Mouse (Mus musculus) lung, postnatal 0 days (tissue): Measurements from ENCODE around the gene Ptgis. TPM values are rescaled to one million over a fixed set of nuclear protein-coding genes. Genes with fewer than 3 reads are reported as not detected.
A peak's percentile ranks its signal among the peaks of the same experiment; 100 is the strongest.

Experiments used
- ATAC-seq: fragments of 200-750 bp; cut with Nextera tagmentation; 2 replicates; pipeline ENCODE4 v1.8.0; 2017; ENCODE audit warnings: moderate library complexity
- DNase-seq: peaks from one replicate; pipeline ENCODE4 v3.0.0-alpha.2; 2016; ENCODE audit warnings: low spot score
- H3K27ac ChIP-seq: fragments of 300-500 bp; sonication (generic); 2 replicates; pipeline ENCODE4 v1.5.1; 2014; ENCODE audit warnings: antibody characterized with exemption, mild to moderate bottlenecking, low read length, mixed read lengths
- H3K27me3 ChIP-seq: fragments of 300-500 bp; sonication (generic); replicated peaks from 2 replicates; pipeline ENCODE4 v1.6.1; 2014; ENCODE audit warnings: low read length, mixed read lengths; ENCODE audit not compliant: insufficient read depth
- H3K36me3 ChIP-seq: fragments of 300-500 bp; sonication (generic); 2 replicates; pipeline ENCODE4 v1.6.1; 2014; ENCODE audit warnings: low read length, mixed read lengths; ENCODE audit not compliant: insufficient read depth
- H3K4me1 ChIP-seq: fragments of 300-500 bp; sonication (generic); 2 replicates; pipeline ENCODE4 v1.6.1; 2014; ENCODE audit warnings: antibody characterized with exemption, low read depth, low read length, mixed read lengths; ENCODE audit not compliant: insufficient read depth
- H3K4me2 ChIP-seq: fragments of 300-500 bp; sonication (generic); replicated peaks from 2 replicates; pipeline ENCODE4 v1.6.1; 2014; ENCODE audit warnings: low read depth, mild to moderate bottlenecking, low read length, moderate library complexity, mixed read lengths
- H3K4me3 ChIP-seq: fragments of 300-500 bp; sonication (generic); 2 replicates; pipeline ENCODE4 v1.5.1; 2014; ENCODE audit warnings: low read depth, low read length
- H3K9ac ChIP-seq: fragments of 300-500 bp; sonication (generic); replicated peaks from 2 replicates; pipeline ENCODE4 v1.6.1; 2014; ENCODE audit warnings: low read depth, mild to moderate bottlenecking
- H3K9me3 ChIP-seq: fragments of 300-500 bp; sonication (generic); 2 replicates; pipeline ENCODE4 v1.6.1; 2016; ENCODE audit warnings: low read length, mixed read lengths
- CTCF ChIP-seq: IDR thresholded peaks from 2 replicates; pipeline ENCODE4 v1.5.1; 2016; ENCODE audit warnings: antibody characterized with exemption, mild to moderate bottlenecking
- EP300 ChIP-seq: IDR thresholded peaks from 2 replicates; pipeline ENCODE4 v1.6.1; 2016; ENCODE audit warnings: antibody characterized with exemption, mild to moderate bottlenecking, control low read depth
- WGBS: fragments of 180-500 bp; shearing (Covaris S2); extraction: QIAGEN DNeasy Blood & Tissue Kit; methylation state at CpG from one replicate; pipeline ENCODE4 v1.1.7; 2014; 5-methylcytosine and 5-hydroxymethylcytosine counted together
- polyA plus RNA-seq: library from polyadenylated mRNA; unstranded; fragments of >200 nt; fragmentation: Nextera tagmentation; extraction: Ambion mirVana; gene quantifications from 2 replicates; pipeline ENCODE4 v1.2.1, GENCODE M21; 2015

Gene Ptgis
- polyA plus RNA-seq, 1 experiment from 2014 or later: 37.9 TPM

GRCm38 (mm10) chr2:167179301-167179700 is 61.1 kb downstream of the Ptgis start:
- DNase-seq (no peak), ATAC-seq (no peak)
- Histone ChIP-seq H3K36me3 (no peaks in the 10 kb centered on the region), H3K4me3 (no peak overlapping the region), H3K9ac (no peak overlapping the region), H3K4me2 (no peak overlapping the region), H3K9me3 (no peaks in the 10 kb centered on the region), H3K27ac (no peak overlapping the region), H3K27me3 (no peaks in the 10 kb centered on the region), H3K4me1 (no peaks in the 10 kb centered on the region)
- TF ChIP-seq EP300 (no peak), CTCF (no peak)
- 82% methylated on average over 10 of the region's 10 CpGs for WGBS

- no peak for DNase-seq
- H3K4me1 ChIP-seq: no peaks in the 10 kb centered on the region
- H3K9me3 ChIP-seq: no peaks in the 10 kb centered on the region
- H3K4me2 ChIP-seq: no peak overlapping the region
- no peak overlapping the region for H3K4me3 ChIP-seq
- H3K27ac ChIP-seq: no peak overlapping the region
- TF ChIP-seq EP300 (no peak), CTCF (no peak)
- no peaks in the 10 kb centered on the region for H3K27me3 ChIP-seq
- no peaks in the 10 kb centered on the region for H3K36me3 ChIP-seq
- WGBS: 49% methylated on average over 10 of the region's 10 CpGs
- no peak for ATAC-seq
- H3K9ac ChIP-seq: no peak overlapping the region
Observed at GRCm38 (mm10) chr2:167177231-167177641, 63.2 kb downstream of the Ptgis start.

- TF ChIP-seq EP300 (no peak), CTCF (no peak)
- 83% methylated on average over 6 of the region's 6 CpGs for WGBS
- no peaks in the 10 kb centered on the region for H3K9me3 ChIP-seq
- DNase-seq (no peak), ATAC-seq (no peak)
- no peaks in the 10 kb centered on the region for H3K36me3 ChIP-seq
- no peak overlapping the region for H3K27ac ChIP-seq
- H3K9ac ChIP-seq: no peak overlapping the region
- H3K27me3 ChIP-seq: no peaks in the 10 kb centered on the region
- H3K4me1 ChIP-seq: no peaks in the 10 kb centered on the region
- H3K4me2 ChIP-seq: no peak overlapping the region
- no peak overlapping the region for H3K4me3 ChIP-seq
Observed at GRCm38 (mm10) chr2:167175284-167175683, 65.1 kb downstream of the Ptgis start.

DNA sequence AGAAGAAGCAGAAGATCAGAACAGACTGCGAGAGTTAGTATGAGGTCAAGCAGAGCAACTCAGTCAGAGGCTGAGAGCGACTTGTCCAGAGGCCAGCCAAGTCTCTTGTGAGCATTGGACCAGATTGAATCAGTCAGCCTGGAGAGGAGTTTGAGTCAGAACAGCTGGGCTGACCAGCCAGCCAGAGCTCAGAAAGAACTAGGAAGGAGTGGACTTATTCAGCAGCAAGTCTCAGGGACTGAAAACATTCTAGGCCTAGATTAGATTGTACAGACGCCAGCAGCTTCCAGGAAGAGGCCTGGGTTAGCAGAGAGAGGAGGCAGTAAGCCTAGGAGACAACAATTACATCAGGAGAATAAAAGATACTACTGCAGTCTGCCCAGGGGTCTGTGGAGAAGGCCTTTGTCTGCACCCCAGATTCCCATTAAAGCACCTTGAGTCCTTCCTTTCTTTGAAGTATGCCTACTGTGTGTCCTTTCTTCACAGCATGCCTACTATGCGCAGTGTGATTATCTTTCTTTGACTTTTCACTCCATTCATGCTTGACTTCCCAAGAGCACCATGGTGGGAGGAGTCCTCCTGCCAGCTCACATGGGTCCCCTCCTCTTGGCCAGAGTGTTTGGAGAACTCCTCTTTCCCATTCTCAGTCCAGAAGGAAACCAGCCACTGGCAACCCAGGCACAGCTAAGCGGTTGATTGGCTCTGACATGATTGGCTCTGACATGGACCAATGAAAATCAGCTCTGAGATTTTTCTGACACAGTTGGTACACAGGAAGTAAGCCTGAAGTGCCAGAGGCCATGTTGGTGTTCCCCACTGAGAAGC is 67.1 kb downstream of the Ptgis start:
- Histone ChIP-seq H3K9ac (no peak overlapping the region), H3K4me1 (no peaks in the 10 kb centered on the region), H3K27ac (no peak overlapping the region), H3K36me3 (no peaks in the 10 kb centered on the region), H3K27me3 (no peaks in the 10 kb centered on the region), H3K9me3 (no peaks in the 10 kb centered on the region), H3K4me3 (no peak overlapping the region), H3K4me2 (no peak overlapping the region)
- ATAC-seq (peak; percentile 88), DNase-seq (peak; percentile 84)
- TF ChIP-seq EP300: no peak
- no peak for TF ChIP-seq CTCF
- WGBS: 62% methylated on average over 5 of the region's 5 CpGs

GRCm38 (mm10) chr2:167167515-167168212 is 72.7 kb downstream of the Ptgis start:
- no peaks in the 10 kb centered on the region for H3K27me3 ChIP-seq
- no peaks in the 10 kb centered on the region for H3K4me1 ChIP-seq
- peak; percentile 55 for DNase-seq
- no peak overlapping the region for H3K4me3 ChIP-seq
- no peaks in the 10 kb centered on the region for H3K9me3 ChIP-seq
- H3K4me2 ChIP-seq: no peak overlapping the region
- 30% methylated on average over 11 of the region's 11 CpGs for WGBS
- H3K36me3 ChIP-seq: no peaks in the 10 kb centered on the region
- ATAC-seq: peak; percentile 75
- TF ChIP-seq EP300 (no peak), CTCF (no peak)
- no peak overlapping the region for H3K9ac ChIP-seq
- no peak overlapping the region for H3K27ac ChIP-seq

GRCm38 (mm10) chr2:167163600-167163999 is 76.8 kb downstream of the Ptgis start:
- Histone ChIP-seq H3K27me3 (no peaks in the 10 kb centered on the region), H3K9me3 (no peaks in the 10 kb centered on the region), H3K36me3 (no peaks in the 10 kb centered on the region), H3K4me2 (no peak overlapping the region), H3K9ac (no peak overlapping the region), H3K4me1 (no peaks in the 10 kb centered on the region), H3K27ac (no peak overlapping the region), H3K4me3 (no peak overlapping the region)
- WGBS: 54% methylated on average over 9 of the region's 9 CpGs
- no peak for DNase-seq
- TF ChIP-seq CTCF: no peak
- TF ChIP-seq EP300: no peak
- no peak for ATAC-seq
